Mouse (Mus musculus): ENCODE results near the gene Olfr615. TPM values are rescaled to one million over a fixed set of nuclear protein-coding genes. Genes with fewer than 3 reads are reported as not detected.

The Olfr615 gene
- polyA plus RNA-seq, 1 experiment: not detected

- Histone ChIP-seq H3K4me1 (ENCODE audit: control insufficient read depth, insufficient read depth, low read length) (no peaks in the 10 kb centered on the region), H3K27me3 (ENCODE audit: control insufficient read depth, insufficient read depth, low read length) (no peaks in the 10 kb centered on the region), H3K4me3 (replicated peaks; ENCODE audit: insufficient read depth, low read depth, low read length) (no peak within 1 kb of the TSS), H3K27ac (ENCODE audit: insufficient read depth, low read length) (no peak within 1 kb of the TSS)
- DNase-seq: no peak
- no peak for TF ChIP-seq CTCF (IDR thresholded peaks at IDR 0.05; ENCODE audit: borderline replicate concordance, insufficient read depth, low read depth, low read length)
- no peak for TF ChIP-seq POLR2A (IDR thresholded peaks at IDR 0.05; ENCODE audit: borderline replicate concordance, insufficient read depth, low read length)
These were observed 44.4 kb downstream of the Olfr615 start, which contains the start of gene Olfr619 for GRCm38 (mm10) chr7:103600275-103600674. Gene Olfr619, plus strand, starts transcription at chr7:103600575.

GRCm38 (mm10) chr7:103607425-103607824 lies 51.5 kb downstream of the Olfr615 start:
- Histone ChIP-seq H3K4me1 (ENCODE audit: control insufficient read depth, insufficient read depth, low read length) (no peaks in the 10 kb centered on the region), H3K27ac (ENCODE audit: insufficient read depth, low read length) (no peak overlapping the region), H3K4me3 (replicated peaks; ENCODE audit: insufficient read depth, low read depth, low read length) (no peak overlapping the region), H3K27me3 (ENCODE audit: control insufficient read depth, insufficient read depth, low read length) (no peaks in the 10 kb centered on the region)
- 83% methylated on average over 2 of the region's 2 CpGs for WGBS
- no peak for DNase-seq
- TF ChIP-seq POLR2A (IDR thresholded peaks at IDR 0.05; ENCODE audit: borderline replicate concordance, insufficient read depth, low read length) (no peak), CTCF (IDR thresholded peaks at IDR 0.05; ENCODE audit: borderline replicate concordance, insufficient read depth, low read depth, low read length) (no peak)

- Histone ChIP-seq H3K4me1 (ENCODE audit: control insufficient read depth, insufficient read depth, low read length) (no peaks in the 10 kb centered on the region), H3K27me3 (ENCODE audit: control insufficient read depth, insufficient read depth, low read length) (no peaks in the 10 kb centered on the region), H3K4me3 (replicated peaks; ENCODE audit: insufficient read depth, low read depth, low read length) (no peak within 1 kb of the TSS), H3K27ac (ENCODE audit: insufficient read depth, low read length) (no peak within 1 kb of the TSS)
- TF ChIP-seq POLR2A (IDR thresholded peaks at IDR 0.05; ENCODE audit: borderline replicate concordance, insufficient read depth, low read length) (no peak), CTCF (IDR thresholded peaks at IDR 0.05; ENCODE audit: borderline replicate concordance, insufficient read depth, low read depth, low read length) (no peak)
- WGBS: 61% methylated on average over 2 of the region's 2 CpGs
- DNase-seq: no peak
These were observed 56.6 kb downstream of the Olfr615 start, which contains the start of gene Olfr620 for GRCm38 (mm10) chr7:103612434-103612833. Gene Olfr620, minus strand, starts transcription at chr7:103612534.

Other genes starting within 250 kb of the Olfr615 start
- not detected in 2 replicates for gene Olfr597, start 239.8 kb upstream of the Olfr615 start, polyA plus RNA-seq (2012; rRNA removed)
- gene Olfr598, start 232.5 kb upstream of the Olfr615 start, polyA plus RNA-seq (2012; rRNA removed): not detected in 2 replicates
- gene Olfr599, start 220.2 kb upstream of the Olfr615 start, polyA plus RNA-seq (2012; rRNA removed): not detected in 2 replicates
- not detected in 2 replicates for gene Olfr600, start 206.4 kb upstream of the Olfr615 start, polyA plus RNA-seq (2012; rRNA removed)
- gene Olfr601, start 193.4 kb upstream of the Olfr615 start, polyA plus RNA-seq (2012; rRNA removed): not detected in 2 replicates
- not detected in 2 replicates for gene Olfr603, start 169.9 kb upstream of the Olfr615 start, polyA plus RNA-seq (2012; rRNA removed)
- not detected in 2 replicates for gene Usp17lc, start 141.0 kb upstream of the Olfr615 start, polyA plus RNA-seq (2012; rRNA removed)
- not detected in 2 replicates for gene Olfr605, start 110.6 kb upstream of the Olfr615 start, polyA plus RNA-seq (2012; rRNA removed)
- gene Olfr606, start 107.0 kb upstream of the Olfr615 start, polyA plus RNA-seq (2012; rRNA removed): not detected in 2 replicates
- not detected in 2 replicates for gene Olfr607, start 91.9 kb upstream of the Olfr615 start, polyA plus RNA-seq (2012; rRNA removed)
- gene Olfr608, start 86.2 kb upstream of the Olfr615 start, polyA plus RNA-seq (2012; rRNA removed): not detected in 2 replicates
- gene Olfr609, start 58.0 kb upstream of the Olfr615 start, polyA plus RNA-seq (2012; rRNA removed): not detected in 2 replicates
- not detected in 2 replicates for gene Olfr610, start 44.0 kb upstream of the Olfr615 start, polyA plus RNA-seq (2012; rRNA removed)
- gene Olfr611, start 35.2 kb upstream of the Olfr615 start, polyA plus RNA-seq (2012; rRNA removed): not detected in 2 replicates
- not detected in 2 replicates for gene Olfr612, start 13.4 kb upstream of the Olfr615 start, polyA plus RNA-seq (2012; rRNA removed)
- not detected in 2 replicates for gene Olfr613, start 8.0 kb upstream of the Olfr615 start, polyA plus RNA-seq (2012; rRNA removed)
- gene Olfr616, start 13.1 kb downstream of the Olfr615 start, polyA plus RNA-seq (2012; rRNA removed): not detected in 2 replicates
- not detected in 2 replicates for gene Olfr617, start 17.0 kb downstream of the Olfr615 start, polyA plus RNA-seq (2012; rRNA removed)
- gene Olfr618, start 34.0 kb downstream of the Olfr615 start, polyA plus RNA-seq (2012; rRNA removed): not detected in 2 replicates
- gene Olfr619, start 44.5 kb downstream of the Olfr615 start, polyA plus RNA-seq (2012; rRNA removed): not detected in 2 replicates
- gene Olfr620, start 56.5 kb downstream of the Olfr615 start, polyA plus RNA-seq (2012; rRNA removed): not detected in 2 replicates
- gene Olfr622, start 86.6 kb downstream of the Olfr615 start, polyA plus RNA-seq (2012; rRNA removed): not detected in 2 replicates
- not detected in 2 replicates for gene Olfr623, start 107.6 kb downstream of the Olfr615 start, polyA plus RNA-seq (2012; rRNA removed)
- not detected in 2 replicates for gene Olfr624, start 115.1 kb downstream of the Olfr615 start, polyA plus RNA-seq (2012; rRNA removed)
- not detected in 2 replicates for gene Olfr625-ps1, start 126.6 kb downstream of the Olfr615 start, polyA plus RNA-seq (2012; rRNA removed)
- not detected in 2 replicates for gene Olfr243, start 158.6 kb downstream of the Olfr615 start, polyA plus RNA-seq (2012; rRNA removed)
- not detected in 2 replicates for gene Olfr628, start 174.3 kb downstream of the Olfr615 start, polyA plus RNA-seq (2012; rRNA removed)
- gene Olfr629, start 188.9 kb downstream of the Olfr615 start, polyA plus RNA-seq (2012; rRNA removed): not detected in 2 replicates
- not detected in 2 replicates for gene Olfr630, start 201.3 kb downstream of the Olfr615 start, polyA plus RNA-seq (2012; rRNA removed)
- gene Olfr69, start 215.5 kb downstream of the Olfr615 start, polyA plus RNA-seq (2012; rRNA removed): not detected in 2 replicates
- gene Olfr68, start 223.6 kb downstream of the Olfr615 start, polyA plus RNA-seq (2012; rRNA removed): not detected in 2 replicates
- gene Olfr67, start 235.7 kb downstream of the Olfr615 start, polyA plus RNA-seq (2012; rRNA removed): not detected in 2 replicates